Mouse (Mus musculus): ENCODE data around the gene 2310061N02Rik.

DNA sequence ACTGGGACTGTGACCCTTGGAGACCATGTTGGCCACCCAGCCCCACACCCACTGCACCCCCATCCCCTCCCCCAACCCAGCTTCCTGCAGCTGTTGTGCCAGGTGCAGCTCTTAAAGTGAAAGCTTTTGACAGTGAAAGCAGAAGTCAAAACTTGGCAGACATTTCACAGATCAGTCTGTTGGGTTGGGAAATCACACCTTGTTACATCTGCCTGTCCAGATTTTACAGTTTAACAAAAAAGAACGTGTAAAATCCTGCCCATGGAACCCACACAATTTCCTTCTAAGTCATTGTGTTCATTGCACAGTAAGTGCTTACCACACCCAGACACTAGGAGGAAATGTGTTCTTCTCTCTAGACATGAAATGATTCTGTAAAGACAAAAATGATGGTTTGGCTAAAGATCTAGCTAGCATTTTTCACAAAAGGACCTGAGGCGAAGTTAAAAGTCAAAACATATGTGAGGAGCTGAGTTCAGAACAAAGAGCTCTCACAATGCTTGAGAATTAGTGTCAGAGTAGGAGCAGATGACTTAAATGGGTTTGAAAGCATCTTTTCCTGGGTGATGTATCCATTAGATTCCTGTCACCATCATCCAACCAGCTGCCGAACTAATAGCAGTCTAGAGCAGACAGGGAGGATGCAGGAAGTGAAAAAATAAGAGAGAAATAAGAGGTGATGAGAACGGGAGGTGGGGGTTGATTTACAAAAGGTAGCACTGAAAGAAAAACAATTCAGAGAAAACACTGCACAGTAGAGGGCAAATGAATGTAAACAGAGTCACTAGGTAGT is 6.5 kb downstream of the 2310061N02Rik start:
- TF ChIP-seq ZMIZ1 (IDR thresholded peaks at IDR 0.05; ENCODE audit: low read depth, low read length) (no peak), POLR2A (IDR thresholded peaks at IDR 0.05; ENCODE audit: control insufficient read depth in 1 of 2, insufficient read depth in 1 of 2, low read depth in 1 of 2, low read length in 2 of 2, poor library complexity in 1 of 2) (no peak), CTCF (IDR thresholded peaks at IDR 0.05 in 2 of 3, conservative IDR thresholded peaks at IDR 0.05 in 1 of 3; ENCODE audit: control insufficient read depth in 1 of 3, insufficient read depth in 1 of 3, low read depth in 2 of 3, low read length in 3 of 3, poor library complexity in 1 of 3, severe bottlenecking in 1 of 3) (no peak)

Measured in MEL (cell line).